Mouse (Mus musculus): ENCODE results near the gene Pan2.

- no peak for TF ChIP-seq CTCF (IDR thresholded peaks at IDR 0.05; ENCODE audit: control insufficient read depth, insufficient read depth, low read length)
- TF ChIP-seq POLR2A (IDR thresholded peaks at IDR 0.05; ENCODE audit: borderline replicate concordance, control insufficient read depth, low read depth, low read length): no peak
These were observed 20.2 kb upstream of the Pan2 start for GRCm38 (mm10) chr10:128282886-128283450.

Data from bone marrow, adult 2 months (tissue).